In genomic region chr13:20557156-20557555, GRCm38 (mm10) we compare ENCODE assay signal across 19 mouse cellular contexts.
DNase-seq lines count a peak whose midpoint lies in the region; ATAC-seq and TF ChIP-seq lines count a peak whose summit lies in the region.
"Had no signal": no experiment of that assay in that cellular context is flagged by ENCODE, and none has a peak within 500 bp of the region (broad histone marks: within the 10 kb centered on the region; RNA-seq: fewer than 3 reads in every experiment).

No protein-coding gene starts in this region.

- H3K9ac ChIP-seq in midbrain, embryonic 11.5 days (ENCODE audit: low read length) = no peak overlapping the region
- no peak overlapping the region for H3K9ac ChIP-seq in midbrain, postnatal 0 days (replicated peaks; ENCODE audit: low read length, poor library complexity, severe bottlenecking)
- no peak overlapping the region for H3K9ac ChIP-seq in forebrain, embryonic 15.5 days (replicated peaks)
- no peak overlapping the region for H3K9ac ChIP-seq in stomach, postnatal 0 days (ENCODE audit: low read length)
- H3K9ac ChIP-seq: embryonic facial prominence, embryonic 12.5 days; heart, embryonic 15.5 days had no signal

- no peaks in the 10 kb centered on the region for H3K36me3 ChIP-seq in heart, embryonic 10.5 days
- H3K36me3 ChIP-seq in midbrain, embryonic 11.5 days (ENCODE audit: control insufficient read depth, insufficient read depth, low read length) = no peaks in the 10 kb centered on the region
- no peaks in the 10 kb centered on the region for H3K36me3 ChIP-seq in midbrain, postnatal 0 days (ENCODE audit: insufficient read depth, low read length)
- no peaks in the 10 kb centered on the region for H3K36me3 ChIP-seq in forebrain, embryonic 15.5 days
- no peaks in the 10 kb centered on the region for H3K36me3 ChIP-seq in stomach, postnatal 0 days (ENCODE audit: control insufficient read depth, insufficient read depth, low read length)
- H3K36me3 ChIP-seq: embryonic facial prominence, embryonic 12.5 days; heart, embryonic 15.5 days had no signal

- DNase-seq in heart, adult 11 months = peak; percentile 54
- DNase-seq in heart, embryonic 10.5 days (ENCODE audit: low spot score) = no peak
- DNase-seq in midbrain, embryonic 11.5 days (ENCODE audit: low spot score, missing footprints) = no peak
- no peak for DNase-seq in midbrain, postnatal 0 days (ENCODE audit: low spot score)
- no peak for DNase-seq in stomach, postnatal 0 days (ENCODE audit: low spot score)
- no peak for DNase-seq in lung, postnatal 36 days
- DNase-seq: adrenal gland, adult 2 months; adrenal gland, postnatal 25 days; cerebellum, adult 11 months; cerebellum, adult 8-10 months; cerebellum, postnatal 14 days; gastrocnemius, postnatal 36 days; heart, adult 18-20 months; heart, postnatal 14 days; kidney, adult 2 months had no signal

- H3K9me3 ChIP-seq in heart, embryonic 10.5 days = no peaks in the 10 kb centered on the region
- no peaks in the 10 kb centered on the region for H3K9me3 ChIP-seq in midbrain, embryonic 11.5 days (ENCODE audit: control insufficient read depth, low read length)
- no peaks in the 10 kb centered on the region for H3K9me3 ChIP-seq in midbrain, postnatal 0 days (ENCODE audit: low read length)
- H3K9me3 ChIP-seq in forebrain, embryonic 15.5 days = no peaks in the 10 kb centered on the region
- H3K9me3 ChIP-seq in stomach, postnatal 0 days (ENCODE audit: control insufficient read depth, low read length) = no peaks in the 10 kb centered on the region
- H3K9me3 ChIP-seq: embryonic facial prominence, embryonic 12.5 days; heart, embryonic 15.5 days had no signal

- ATAC-seq in midbrain, embryonic 11.5 days (ENCODE audit: low FRiP score) = 0 out of 2 replicates have a peak, but pooled peaks have one; percentile 30
- no peak for ATAC-seq in midbrain, postnatal 0 days (ENCODE audit: low FRiP score)
- peak; percentile 61; the same call in 1 of the 2 replicates for ATAC-seq in forebrain, embryonic 15.5 days (replicated peaks)
- ATAC-seq in stomach, postnatal 0 days (ENCODE audit: low FRiP score, low TSS enrichment) = peak; percentile 21; the same call in 1 of the 2 replicates

- H3K27me3 ChIP-seq in heart, embryonic 10.5 days (ENCODE audit: insufficient read depth, poor library complexity, severe bottlenecking) = no peaks in the 10 kb centered on the region
- no peaks in the 10 kb centered on the region for H3K27me3 ChIP-seq in midbrain, embryonic 11.5 days (ENCODE audit: control insufficient read depth, insufficient read depth, low read length)
- no peaks in the 10 kb centered on the region for H3K27me3 ChIP-seq in midbrain, postnatal 0 days (ENCODE audit: insufficient read depth, low read length)
- H3K27me3 ChIP-seq in forebrain, embryonic 15.5 days = no peaks in the 10 kb centered on the region
- H3K27me3 ChIP-seq in stomach, postnatal 0 days (ENCODE audit: control insufficient read depth, insufficient read depth, low read length) = no peaks in the 10 kb centered on the region
- H3K27me3 ChIP-seq: embryonic facial prominence, embryonic 12.5 days; heart, embryonic 15.5 days had no signal

- no peak overlapping the region for H3K4me3 ChIP-seq in heart, embryonic 10.5 days
- no peak overlapping the region for H3K4me3 ChIP-seq in midbrain, embryonic 11.5 days (ENCODE audit: low read depth, low read length)
- no peak overlapping the region for H3K4me3 ChIP-seq in midbrain, postnatal 0 days (ENCODE audit: low read depth, low read length)
- H3K4me3 ChIP-seq in forebrain, embryonic 15.5 days = no peak overlapping the region
- no peak overlapping the region for H3K4me3 ChIP-seq in stomach, postnatal 0 days (ENCODE audit: low read depth, low read length)
- H3K4me3 ChIP-seq: embryonic facial prominence, embryonic 12.5 days; heart, embryonic 15.5 days had no signal

- WGBS in heart, embryonic 10.5 days = 84% methylated on average over 8 of the region's 8 CpGs
- WGBS in midbrain, embryonic 11.5 days = 79% methylated on average over 8 of the region's 8 CpGs
- 48% methylated on average over 8 of the region's 8 CpGs for WGBS in midbrain, postnatal 0 days
- WGBS in forebrain, embryonic 15.5 days = 41% methylated on average over 8 of the region's 8 CpGs
- 59% methylated on average over 8 of the region's 8 CpGs for WGBS in stomach, postnatal 0 days

- no peak overlapping the region for H3K4me2 ChIP-seq in midbrain, embryonic 11.5 days
- H3K4me2 ChIP-seq in midbrain, postnatal 0 days (ENCODE audit: low read depth, low read length, poor library complexity, severe bottlenecking) = no peak overlapping the region
- no peak overlapping the region for H3K4me2 ChIP-seq in forebrain, embryonic 15.5 days (replicated peaks)
- H3K4me2 ChIP-seq in stomach, postnatal 0 days (replicated peaks; ENCODE audit: low read depth) = no peak overlapping the region
- H3K4me2 ChIP-seq: embryonic facial prominence, embryonic 12.5 days; heart, embryonic 11.5 days; heart, embryonic 15.5 days had no signal

- no peak for TF ChIP-seq CTCF in midbrain, postnatal 0 days (IDR thresholded peaks at IDR 0.05)
- TF ChIP-seq CTCF in stomach, postnatal 0 days (IDR thresholded peaks at IDR 0.05; ENCODE audit: low read depth) = no peak

- TF ChIP-seq EP300 in stomach, postnatal 0 days (optimal IDR thresholded peaks at IDR 0.05) = no peak

- H3K27ac ChIP-seq in heart, embryonic 10.5 days = no peak overlapping the region
- no peak overlapping the region for H3K27ac ChIP-seq in midbrain, embryonic 11.5 days (ENCODE audit: low read depth, low read length)
- H3K27ac ChIP-seq in midbrain, postnatal 0 days (ENCODE audit: low read depth, low read length) = no peak overlapping the region
- H3K27ac ChIP-seq in forebrain, embryonic 15.5 days (replicated peaks) = no peak overlapping the region
- no peak overlapping the region for H3K27ac ChIP-seq in stomach, postnatal 0 days (replicated peaks)
- H3K27ac ChIP-seq: embryonic facial prominence, embryonic 12.5 days; heart, embryonic 15.5 days had no signal

- H3K4me1 ChIP-seq in heart, embryonic 10.5 days = no peaks in the 10 kb centered on the region
- H3K4me1 ChIP-seq in midbrain, embryonic 11.5 days (ENCODE audit: control insufficient read depth, insufficient read depth, low read length) = no peaks in the 10 kb centered on the region
- H3K4me1 ChIP-seq in midbrain, postnatal 0 days (ENCODE audit: insufficient read depth, low read length) = no peaks in the 10 kb centered on the region
- no peaks in the 10 kb centered on the region for H3K4me1 ChIP-seq in forebrain, embryonic 15.5 days
- H3K4me1 ChIP-seq in stomach, postnatal 0 days (replicated peaks; ENCODE audit: control insufficient read depth, insufficient read depth) = no peaks in the 10 kb centered on the region
- H3K4me1 ChIP-seq: embryonic facial prominence, embryonic 12.5 days; heart, embryonic 15.5 days had no signal
